ENCODE assay signal across 19 mouse cellular contexts in genomic region chr1:76638010-76638400, GRCm38 (mm10).
DNase-seq lines count a peak whose midpoint lies in the region; ATAC-seq and TF ChIP-seq lines count a peak whose summit lies in the region.
"Had no signal": no experiment of that assay in that cellular context is flagged by ENCODE, and none has a peak within 500 bp of the region (broad histone marks: within the 10 kb centered on the region; RNA-seq: fewer than 3 reads in every experiment).

No protein-coding gene starts in this region.

- no peak overlapping the region for H3K4me3 ChIP-seq in forebrain, embryonic 13.5 days
- H3K4me3 ChIP-seq in forebrain, postnatal 0 days (ENCODE audit: low read depth, low read length), result no peak overlapping the region
- H3K4me3 ChIP-seq: embryonic facial prominence, embryonic 13.5 days; heart, embryonic 10.5 days had no signal

- peak; percentile 29 for DNase-seq in layer of hippocampus, adult 11-12 months (ENCODE audit: low spot score)
- no peak for DNase-seq in layer of hippocampus, adult 9-10 months (ENCODE audit: low spot score)
- DNase-seq in forebrain, postnatal 0 days, result peak; percentile 34
- DNase-seq in layer of hippocampus, postnatal 36 days, result peak; percentile 5 to 21
- no peak for DNase-seq in heart, adult 18-20 months
- DNase-seq in frontal cortex, postnatal 10 days (ENCODE audit: low spot score in 2 of 2), result no peak
- DNase-seq in urinary bladder, adult 18-20 months (ENCODE audit: low spot score in 2 of 2), result no peak
- DNase-seq: adrenal gland, postnatal 10 days; cerebellum, adult 18-20 months; cerebellum, adult 9-11 months; cerebellum, postnatal 36 days; gastrocnemius, postnatal 25 days; heart, postnatal 10 days; heart, postnatal 4 days had no signal

- no peak overlapping the region for H3K9ac ChIP-seq in forebrain, embryonic 13.5 days
- no peak overlapping the region for H3K9ac ChIP-seq in forebrain, postnatal 0 days
- H3K9ac ChIP-seq: embryonic facial prominence, embryonic 13.5 days; hindbrain, embryonic 12.5 days had no signal

- H3K9me3 ChIP-seq in forebrain, embryonic 13.5 days (replicated peaks), result no peaks in the 10 kb centered on the region
- H3K9me3 ChIP-seq in forebrain, postnatal 0 days (ENCODE audit: low read length), result no peaks in the 10 kb centered on the region
- H3K9me3 ChIP-seq: embryonic facial prominence, embryonic 13.5 days; heart, embryonic 10.5 days; hindbrain, embryonic 12.5 days had no signal

- TF ChIP-seq CTCF in forebrain, postnatal 0 days (IDR thresholded peaks at IDR 0.05; ENCODE audit: low read depth), result no peak

- peak overlapping the region; percentile 53; the same call in 1 of the 2 replicates for H3K4me2 ChIP-seq in forebrain, embryonic 13.5 days
- H3K4me2 ChIP-seq in forebrain, postnatal 0 days (ENCODE audit: low read depth), result no peak overlapping the region

- ATAC-seq in forebrain, embryonic 13.5 days, result no peak; the same call in 1 of the 2 replicates
- no peak for ATAC-seq in forebrain, postnatal 0 days
- ATAC-seq: hindbrain, embryonic 16.5 days had no signal

- H3K27ac ChIP-seq in forebrain, embryonic 13.5 days, result peak overlapping the region; percentile 59; the same call in 1 of the 2 replicates
- no peak overlapping the region for H3K27ac ChIP-seq in forebrain, postnatal 0 days (ENCODE audit: low read depth, low read length)
- H3K27ac ChIP-seq: embryonic facial prominence, embryonic 13.5 days; heart, embryonic 10.5 days; hindbrain, embryonic 12.5 days had no signal

- no peaks in the 10 kb centered on the region for H3K27me3 ChIP-seq in forebrain, embryonic 13.5 days
- no peaks in the 10 kb centered on the region for H3K27me3 ChIP-seq in forebrain, postnatal 0 days (ENCODE audit: insufficient read depth, low read length)
- H3K27me3 ChIP-seq: embryonic facial prominence, embryonic 13.5 days; hindbrain, embryonic 12.5 days had no signal

- WGBS in forebrain, embryonic 13.5 days, result 43% methylated on average over 5 of the region's 5 CpGs
- 26% methylated on average over 5 of the region's 5 CpGs for whole genome bisulfite sequencing in forebrain, postnatal 0 days

- no peaks in the 10 kb centered on the region for H3K36me3 ChIP-seq in forebrain, embryonic 13.5 days (ENCODE audit: poor library complexity, severe bottlenecking)
- H3K36me3 ChIP-seq in forebrain, postnatal 0 days (ENCODE audit: insufficient read depth), result no peaks in the 10 kb centered on the region
- H3K36me3 ChIP-seq: embryonic facial prominence, embryonic 13.5 days; heart, embryonic 10.5 days; hindbrain, embryonic 12.5 days had no signal

- H3K4me1 ChIP-seq in forebrain, embryonic 13.5 days, result peaks cover 26% of the 10 kb centered on the region
- H3K4me1 ChIP-seq in forebrain, postnatal 0 days (ENCODE audit: insufficient read depth), result peaks cover 7% of the 10 kb centered on the region
- H3K4me1 ChIP-seq: heart, embryonic 10.5 days had no signal

Comparison
In these comparisons a context has a peak if more than half of its experiments do, and no peak if none do; other contexts are left out.
1. DNase-seq: peak in layer of hippocampus, adult 11-12 months (single experiment), forebrain, postnatal 0 days (single experiment) and layer of hippocampus, postnatal 36 days (2 of 2); none in layer of hippocampus, adult 9-10 months (single experiment), heart, adult 18-20 months (0 of 2), frontal cortex, postnatal 10 days (0 of 2) and urinary bladder, adult 18-20 months (0 of 2).